Mouse (Mus musculus): ENCODE measurements around the gene Igdcc3. TPM values are rescaled to one million over a fixed set of nuclear protein-coding genes. Genes with fewer than 3 reads are reported as not detected.

The Igdcc3 gene
- total and polyA plus RNA-seq, 3 experiments = 0.49 TPM; not detected in 2

DNA sequence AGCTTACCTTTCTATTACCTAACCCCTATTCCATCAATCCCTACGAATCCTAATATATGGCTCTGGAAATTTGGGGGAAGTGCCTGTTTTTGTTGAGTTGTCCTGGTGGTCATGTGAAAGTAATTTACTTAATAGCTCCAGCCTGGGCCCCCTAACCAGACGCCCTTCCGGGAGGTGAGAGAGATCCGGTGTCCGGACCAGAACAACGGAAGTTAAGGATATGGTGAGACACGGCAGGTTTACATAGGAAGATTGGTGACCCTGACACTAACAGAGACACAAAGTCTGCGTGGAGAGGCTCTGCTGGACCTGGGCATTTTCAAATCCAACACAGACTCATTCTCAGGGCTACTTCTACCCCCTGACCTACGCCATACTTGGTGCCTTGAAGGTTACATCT, 25.4 kb downstream of the Igdcc3 start:
- ATAC-seq (ENCODE audit: extremely low read depth, insufficient number of reproducible peaks, low FRiP score, poor library complexity, severe bottlenecking) (no peak), DNase-seq (ENCODE audit: low spot score) (no peak)
- Histone ChIP-seq H3K4me3 (ENCODE audit: low read depth, low read length) (no peak overlapping the region), H3K4me1 (ENCODE audit: insufficient read depth, low read depth, low read length) (no peaks in the 10 kb centered on the region), H3K36me3 (replicated peaks) (no peaks in the 10 kb centered on the region), H3K9me3 (replicated peaks) (no peaks in the 10 kb centered on the region), H3K27me3 (ENCODE audit: insufficient read depth, low read length) (peaks cover 46% of the 10 kb centered on the region)
- no peak for TF ChIP-seq TAL1 (conservative IDR thresholded peaks at IDR 0.05; ENCODE audit: low read depth, low read length)
- TF ChIP-seq GATA2 (IDR thresholded peaks at IDR 0.05; ENCODE audit: borderline replicate concordance, low read depth, low read length) = no peak
- TF ChIP-seq GATA1 (IDR thresholded peaks at IDR 0.05; ENCODE audit: borderline replicate concordance, low read length) = no peak
- no peak for TF ChIP-seq CTCF (IDR thresholded peaks at IDR 0.05; ENCODE audit: low read depth, low read length)
- TF ChIP-seq POLR2AphosphoS5 (IDR thresholded peaks at IDR 0.05; ENCODE audit: insufficient replicate concordance, low read depth, low read length) = no peak

DNA sequence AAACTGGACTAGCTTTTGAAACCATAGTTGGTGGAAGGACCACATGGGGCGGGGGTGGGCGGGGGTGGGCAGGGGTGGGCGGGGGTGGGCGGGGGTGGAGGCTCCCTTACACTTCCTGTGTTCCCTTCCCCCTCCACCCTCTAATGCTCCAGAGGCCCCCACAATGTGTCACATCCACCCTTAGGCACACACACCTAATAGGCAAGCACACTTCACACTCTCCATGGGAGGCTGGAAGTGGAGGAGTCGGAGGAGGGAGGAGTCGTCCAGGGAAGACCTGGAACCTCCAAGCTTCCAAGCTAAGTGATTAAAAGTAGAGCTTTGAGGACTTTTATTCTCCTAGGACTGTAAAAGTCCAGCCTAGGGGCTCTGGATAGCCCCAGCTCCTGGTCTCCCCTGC, 27.5 kb downstream of the Igdcc3 start:
- ATAC-seq (ENCODE audit: extremely low read depth, insufficient number of reproducible peaks, low FRiP score, poor library complexity, severe bottlenecking) (no peak), DNase-seq (ENCODE audit: low spot score) (no peak)
- TF ChIP-seq POLR2AphosphoS5 (IDR thresholded peaks at IDR 0.05; ENCODE audit: insufficient replicate concordance, low read depth, low read length) (no peak), TAL1 (conservative IDR thresholded peaks at IDR 0.05; ENCODE audit: low read depth, low read length) (no peak), GATA1 (IDR thresholded peaks at IDR 0.05; ENCODE audit: borderline replicate concordance, low read length) (no peak), CTCF (IDR thresholded peaks at IDR 0.05; ENCODE audit: low read depth, low read length) (no peak), GATA2 (IDR thresholded peaks at IDR 0.05; ENCODE audit: borderline replicate concordance, low read depth, low read length) (no peak)
- H3K36me3 ChIP-seq (replicated peaks) = no peaks in the 10 kb centered on the region
- H3K4me1 ChIP-seq (ENCODE audit: insufficient read depth, low read depth, low read length) = no peaks in the 10 kb centered on the region
- H3K9me3 ChIP-seq (replicated peaks) = no peaks in the 10 kb centered on the region
- no peak overlapping the region for H3K4me3 ChIP-seq (ENCODE audit: low read depth, low read length)
- peaks cover 36% of the 10 kb centered on the region for H3K27me3 ChIP-seq (ENCODE audit: insufficient read depth, low read length)

DNA sequence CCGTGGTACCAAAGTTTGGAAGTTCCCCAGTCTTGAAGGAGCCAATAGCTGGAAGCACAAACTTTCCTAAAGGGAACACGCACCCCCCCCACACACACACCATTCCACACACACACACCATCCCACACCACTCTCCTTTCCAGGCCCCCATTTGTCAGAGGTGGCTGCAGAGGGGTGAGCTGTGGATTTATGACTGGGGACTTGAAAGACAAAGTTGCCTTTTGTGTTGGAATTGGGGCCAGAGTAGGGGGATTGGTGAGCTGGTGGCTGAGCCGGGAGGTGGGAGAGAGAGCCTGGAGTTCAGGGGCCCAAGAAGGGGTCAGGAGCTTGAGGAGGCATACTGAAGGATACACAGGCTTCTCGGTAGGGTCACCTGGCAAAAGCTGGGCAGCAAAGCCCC, 28.0 kb downstream of the Igdcc3 start:
- no peaks in the 10 kb centered on the region for H3K4me1 ChIP-seq (ENCODE audit: insufficient read depth, low read depth, low read length)
- no peaks in the 10 kb centered on the region for H3K9me3 ChIP-seq (replicated peaks)
- TF ChIP-seq TAL1 (conservative IDR thresholded peaks at IDR 0.05; ENCODE audit: low read depth, low read length) (no peak), GATA2 (IDR thresholded peaks at IDR 0.05; ENCODE audit: borderline replicate concordance, low read depth, low read length) (no peak), POLR2AphosphoS5 (IDR thresholded peaks at IDR 0.05; ENCODE audit: insufficient replicate concordance, low read depth, low read length) (no peak), CTCF (IDR thresholded peaks at IDR 0.05; ENCODE audit: low read depth, low read length) (no peak), GATA1 (IDR thresholded peaks at IDR 0.05; ENCODE audit: borderline replicate concordance, low read length) (no peak)
- DNase-seq (ENCODE audit: low spot score) (no peak), ATAC-seq (ENCODE audit: extremely low read depth, insufficient number of reproducible peaks, low FRiP score, poor library complexity, severe bottlenecking) (no peak)
- no peaks in the 10 kb centered on the region for H3K36me3 ChIP-seq (replicated peaks)
- peaks cover 36% of the 10 kb centered on the region for H3K27me3 ChIP-seq (ENCODE audit: insufficient read depth, low read length)
- H3K4me3 ChIP-seq (ENCODE audit: low read depth, low read length) = no peak overlapping the region

DNA sequence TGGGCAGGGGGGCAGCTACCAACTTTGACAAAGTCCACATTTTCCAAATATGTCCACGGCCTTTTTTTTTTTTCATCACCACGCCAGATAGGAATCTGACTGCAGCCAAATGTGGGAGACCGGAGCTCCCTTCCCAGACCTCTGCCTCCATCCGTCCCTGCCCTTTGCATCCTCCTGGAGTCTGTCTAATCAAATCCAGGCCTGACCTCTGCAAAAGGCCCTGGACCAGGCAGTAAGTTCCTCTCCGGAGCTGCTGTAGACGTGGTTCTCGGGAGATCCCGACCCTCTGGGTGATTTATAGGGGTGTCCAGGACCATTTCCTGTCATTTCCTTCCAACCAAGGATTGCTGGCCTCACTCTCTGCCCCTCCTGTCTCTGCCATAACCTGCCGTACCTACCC, 31.7 kb downstream of the Igdcc3 start:
- Histone ChIP-seq H3K27me3 (ENCODE audit: insufficient read depth, low read length) (peaks cover 34% of the 10 kb centered on the region), H3K4me1 (ENCODE audit: insufficient read depth, low read depth, low read length) (no peaks in the 10 kb centered on the region), H3K36me3 (replicated peaks) (no peaks in the 10 kb centered on the region), H3K9me3 (replicated peaks) (no peaks in the 10 kb centered on the region), H3K4me3 (ENCODE audit: low read depth, low read length) (no peak overlapping the region)
- DNase-seq (ENCODE audit: low spot score) = no peak
- TF ChIP-seq CTCF (IDR thresholded peaks at IDR 0.05; ENCODE audit: low read depth, low read length) = no peak
- no peak for TF ChIP-seq GATA2 (IDR thresholded peaks at IDR 0.05; ENCODE audit: borderline replicate concordance, low read depth, low read length)
- TF ChIP-seq POLR2AphosphoS5 (IDR thresholded peaks at IDR 0.05; ENCODE audit: insufficient replicate concordance, low read depth, low read length) = no peak
- TF ChIP-seq GATA1 (IDR thresholded peaks at IDR 0.05; ENCODE audit: borderline replicate concordance, low read length) = no peak
- no peak for TF ChIP-seq TAL1 (conservative IDR thresholded peaks at IDR 0.05; ENCODE audit: low read depth, low read length)
- no peak for ATAC-seq (ENCODE audit: extremely low read depth, insufficient number of reproducible peaks, low FRiP score, poor library complexity, severe bottlenecking)

DNA sequence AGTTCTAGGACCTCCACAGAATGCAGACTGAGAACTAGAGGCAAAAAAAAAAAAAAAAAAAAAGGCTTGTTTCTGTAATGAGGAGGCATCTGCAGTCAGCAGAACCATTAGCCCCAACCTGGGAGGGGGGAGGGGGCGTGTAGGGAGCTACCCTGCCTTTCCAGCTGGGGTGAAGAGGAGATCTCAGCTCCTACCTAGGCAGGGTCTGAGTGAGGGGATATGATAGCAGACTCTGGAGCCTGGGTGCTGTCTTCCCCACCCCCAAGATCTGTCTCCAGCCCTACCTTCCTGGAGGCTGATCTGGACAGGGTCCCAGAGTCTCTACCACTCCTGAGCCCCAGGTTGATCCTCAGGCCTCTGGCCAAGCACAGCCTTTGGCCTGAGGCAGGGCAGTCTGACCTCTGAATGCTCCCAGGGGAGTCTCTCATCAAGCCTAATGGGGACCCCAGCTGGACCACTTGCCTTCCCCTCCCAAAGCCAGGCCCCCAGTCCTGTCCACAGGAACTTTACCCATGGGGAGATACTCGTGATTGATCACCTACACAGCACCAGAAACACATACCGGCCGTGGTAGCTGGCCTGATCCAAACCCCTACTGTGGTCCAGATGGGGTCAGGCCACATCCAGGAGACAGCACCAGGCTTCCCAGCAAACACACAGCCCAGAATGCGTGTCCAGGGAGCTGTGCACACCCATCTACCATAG, 34.4 kb downstream of the Igdcc3 start:
- no peak overlapping the region for H3K4me3 ChIP-seq (ENCODE audit: low read depth, low read length)
- H3K27me3 ChIP-seq (ENCODE audit: insufficient read depth, low read length) = peaks cover 48% of the 10 kb centered on the region
- ATAC-seq (ENCODE audit: extremely low read depth, insufficient number of reproducible peaks, low FRiP score, poor library complexity, severe bottlenecking) = no peak

DNA sequence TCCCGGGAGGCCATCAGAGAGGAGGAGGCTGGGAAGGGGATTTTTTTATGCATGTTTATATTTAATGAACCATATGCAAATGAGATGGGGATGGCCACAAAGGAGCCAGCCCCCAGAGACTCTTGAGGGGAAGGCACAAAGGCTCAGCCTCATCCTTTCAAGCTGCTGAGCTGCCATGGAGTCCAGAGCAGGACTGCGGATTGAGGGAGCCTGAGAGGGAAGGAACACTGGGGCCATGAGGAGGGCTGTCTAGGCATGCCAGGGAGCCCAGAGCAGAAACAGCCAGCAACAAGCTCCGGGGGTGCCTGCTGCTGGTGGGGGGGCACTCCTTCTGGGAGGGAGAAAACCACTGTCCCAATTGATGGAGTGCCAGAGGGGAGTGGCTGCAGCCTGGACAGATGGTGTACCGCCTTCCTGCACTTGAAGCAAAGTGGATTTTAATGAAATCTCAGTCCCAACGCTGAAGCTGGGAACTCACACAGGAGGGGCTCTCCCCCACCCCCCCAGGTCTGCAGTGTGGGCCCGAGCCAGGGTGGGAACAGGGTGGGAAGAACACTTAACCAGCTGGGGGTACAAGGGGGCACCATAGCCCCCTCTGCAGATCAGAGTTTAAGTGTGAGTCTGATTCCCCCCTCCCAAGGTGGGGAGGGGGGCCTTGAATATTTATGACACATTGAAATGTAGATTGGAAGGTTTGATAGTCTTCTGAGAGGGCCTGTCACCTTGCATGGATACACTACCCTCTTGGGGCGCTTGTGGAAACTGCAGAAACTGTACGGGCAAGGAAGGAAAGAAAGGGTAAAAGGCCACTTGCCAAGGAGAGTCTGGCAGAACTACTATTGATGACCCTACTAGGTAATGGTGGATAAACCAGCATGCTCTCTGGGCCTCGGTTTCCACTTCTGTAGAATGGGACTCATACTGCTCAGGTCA, 35.2 kb downstream of the Igdcc3 start:
- H3K27me3 ChIP-seq (ENCODE audit: insufficient read depth, low read length) = peaks cover 53% of the 10 kb centered on the region
- no peak overlapping the region for H3K4me3 ChIP-seq (ENCODE audit: low read depth, low read length)
- H3K4me1 ChIP-seq (ENCODE audit: insufficient read depth, low read depth, low read length) = peaks cover 3% of the 10 kb centered on the region; the same call in 1 of the 2 replicates
- TF ChIP-seq TAL1 (conservative IDR thresholded peaks at IDR 0.05; ENCODE audit: low read depth, low read length) (no peak), POLR2AphosphoS5 (IDR thresholded peaks at IDR 0.05; ENCODE audit: insufficient replicate concordance, low read depth, low read length) (no peak), GATA1 (IDR thresholded peaks at IDR 0.05; ENCODE audit: borderline replicate concordance, low read length) (no peak), CTCF (IDR thresholded peaks at IDR 0.05; ENCODE audit: low read depth, low read length) (no peak), GATA2 (IDR thresholded peaks at IDR 0.05; ENCODE audit: borderline replicate concordance, low read depth, low read length) (no peak)
- no peaks in the 10 kb centered on the region for H3K36me3 ChIP-seq (replicated peaks)
- ATAC-seq (ENCODE audit: extremely low read depth, insufficient number of reproducible peaks, low FRiP score, poor library complexity, severe bottlenecking) = no peak
- H3K9me3 ChIP-seq (replicated peaks) = no peaks in the 10 kb centered on the region
- DNase-seq (ENCODE audit: low spot score) = no peak

More for the DNA sequence above, 34.4 kb downstream of the Igdcc3 start:
- Histone ChIP-seq H3K9me3 (replicated peaks) (no peaks in the 10 kb centered on the region), H3K36me3 (replicated peaks) (no peaks in the 10 kb centered on the region), H3K4me1 (ENCODE audit: insufficient read depth, low read depth, low read length) (peaks cover 2% of the 10 kb centered on the region; the same call in 1 of the 2 replicates)
- TF ChIP-seq GATA1 (IDR thresholded peaks at IDR 0.05; ENCODE audit: borderline replicate concordance, low read length) = no peak
- TF ChIP-seq CTCF (IDR thresholded peaks at IDR 0.05; ENCODE audit: low read depth, low read length) = no peak
- TF ChIP-seq TAL1 (conservative IDR thresholded peaks at IDR 0.05; ENCODE audit: low read depth, low read length) = no peak
- no peak for TF ChIP-seq GATA2 (IDR thresholded peaks at IDR 0.05; ENCODE audit: borderline replicate concordance, low read depth, low read length)
- TF ChIP-seq POLR2AphosphoS5 (IDR thresholded peaks at IDR 0.05; ENCODE audit: insufficient replicate concordance, low read depth, low read length) = no peak
- no peak for DNase-seq (ENCODE audit: low spot score)
